Mouse (Mus musculus) urinary bladder, adult 2 months (tissue): ENCODE measurements at regions not wholly inside any gene's neighbourhood (a gene's known extent, or its start where the extent isn't known, plus 50 kb on each side); places are given as distances from the start of the nearest gene placed in this dataset.

ENCODE experiments used
- DNase-seq: peaks from one replicate; pipeline ENCODE4 v3.0.0; 2022; ENCODE audit warnings: low spot score

- DNase-seq = no peak
These were observed 68.5 kb upstream of the Lcorl start for GRCm38 (mm10) chr5:45925879-45926410.

GRCm38 (mm10) chr5:45923907-45924594 lies 66.6 kb upstream of the Lcorl start:
- no peak for DNase-seq
